Mouse (Mus musculus) R1 (cell line): ENCODE measurements around the gene Olfr582.

Experiments used
- DNase-seq: peaks from one replicate; pipeline ENCODE4 v3.0.0-alpha.2; 2018; ENCODE audit warnings: low read depth, low spot score

Gene Olfr582

DNA sequence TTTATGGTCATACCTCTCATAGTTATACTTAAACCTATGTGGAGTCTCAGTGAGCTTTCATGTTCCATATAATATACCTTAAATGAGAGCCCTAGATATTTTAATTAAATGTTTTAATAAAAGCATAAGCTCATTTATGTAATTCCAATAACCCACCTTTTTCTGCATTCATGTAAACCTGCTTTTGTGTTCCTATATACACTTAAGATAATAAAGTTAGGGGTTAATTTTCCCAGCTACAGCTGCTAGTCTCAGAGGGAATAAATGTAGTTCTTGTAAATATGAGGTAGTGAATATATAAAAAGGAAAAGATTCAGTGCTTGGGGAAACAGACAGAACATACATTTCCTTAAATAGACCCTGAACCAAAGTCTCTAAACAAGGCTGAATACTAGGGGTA lies at the start of gene Olfr582:
TSS of gene Olfr582 (plus strand) at position 301 of the 400 bp plus-strand sequence.
- no peak for DNase-seq

DNA sequence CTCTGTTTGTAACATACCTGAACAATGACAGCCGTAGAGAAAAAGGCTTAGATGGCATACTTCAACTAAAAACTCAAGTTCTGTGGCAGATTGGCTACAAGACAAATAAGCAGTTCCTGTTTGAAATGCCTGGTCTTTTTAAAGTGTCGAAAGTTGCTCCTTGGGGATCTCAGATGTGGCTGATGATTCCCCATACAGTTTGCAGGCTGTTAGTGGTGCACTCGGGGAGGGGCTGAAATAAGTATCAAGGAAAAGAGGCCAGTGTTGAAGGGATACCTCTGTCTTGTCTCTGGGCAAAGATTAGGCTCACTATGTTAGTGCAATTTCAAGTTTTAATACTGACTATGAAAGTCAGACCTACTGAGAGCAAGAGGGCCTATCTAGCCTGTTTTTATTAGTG lies 48.6 kb upstream of the Olfr582 start, which contains the start of gene Olfr578:
TSS of gene Olfr578 (minus strand) at position 101 of the 400 bp plus-strand sequence.
- no peak for DNase-seq

DNA sequence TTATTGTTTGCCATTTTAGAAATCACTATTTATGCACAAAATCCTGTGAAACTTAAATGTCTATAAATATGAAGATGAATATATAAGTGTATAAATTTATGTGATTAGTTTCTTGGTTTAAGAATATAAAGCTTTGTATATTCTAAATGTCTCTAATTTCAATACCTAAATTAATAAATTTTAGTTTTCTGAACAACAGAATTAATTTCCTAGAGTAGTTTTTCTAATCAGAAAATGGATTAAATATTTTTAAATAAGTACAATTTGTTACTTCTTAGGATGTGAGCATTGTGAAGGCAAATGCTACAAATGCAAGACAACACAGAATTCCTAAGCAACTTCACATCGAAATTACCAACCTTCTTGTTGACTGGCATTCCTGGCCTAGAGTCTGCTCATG lies 13.2 kb downstream of the Olfr582 start, which contains the start of gene Olfr583:
TSS of gene Olfr583 (plus strand) at position 301 of the 400 bp plus-strand sequence.
- no peak for DNase-seq

DNA sequence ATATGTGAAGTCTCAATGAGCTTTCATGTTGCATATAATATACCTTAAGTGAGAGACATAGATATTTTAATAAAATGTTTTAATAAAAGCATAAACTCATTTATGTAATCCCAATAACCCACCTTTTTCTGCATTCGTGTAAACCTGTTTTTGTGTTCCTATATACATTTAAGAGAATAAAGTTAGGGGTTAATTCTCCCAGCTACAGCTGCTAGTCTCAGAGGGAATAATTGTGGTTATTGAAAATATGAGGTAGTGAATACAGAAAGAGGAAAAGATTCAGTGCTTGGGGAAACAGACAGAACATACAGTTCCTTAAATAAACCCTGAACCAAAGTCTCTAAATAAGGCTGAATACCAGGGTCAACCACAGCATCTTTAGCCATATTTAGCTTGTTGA lies 43.8 kb downstream of the Olfr582 start, which contains the start of gene Olfr584:
TSS of gene Olfr584 (plus strand) at position 301 of the 400 bp plus-strand sequence.
- DNase-seq: no peak
